Mouse (Mus musculus) CH12.LX (cell line): Measurements from ENCODE around the gene Syndig1. TPM values are rescaled to one million over a fixed set of nuclear protein-coding genes. Genes with fewer than 3 reads are reported as not detected.

ENCODE experiments used
- DNase-seq: peaks from one replicate; pipeline ENCODE4 v3.0.0-alpha.2; 2013; ENCODE audit errors: extremely low read depth
- H3K27ac ChIP-seq: 2 replicates; pipeline ENCODE4 v1.5.1; 2012; ENCODE audit warnings: low read depth, mild to moderate bottlenecking, control low read depth, moderate library complexity; ENCODE audit not compliant: insufficient read depth
- H3K27me3 ChIP-seq: replicated peaks from 2 replicates; pipeline ENCODE3; 2012; ENCODE audit warnings: inconsistent platforms
- H3K36me3 ChIP-seq, 2 experiments: replicated peaks in 1 of 2; 2 replicates each; pipeline versions ENCODE3 to v1.6.1; 2012; ENCODE audit warnings: inconsistent platforms in 1 of 2, low read length in 1 of 2, mild to moderate bottlenecking in 1 of 2, mixed read lengths in 1 of 2, moderate library complexity in 1 of 2; ENCODE audit not compliant: control insufficient read depth in 1 of 2, insufficient read depth in 1 of 2
- H3K4me1 ChIP-seq, 2 experiments: 2 replicates each; pipeline ENCODE4 v1.6.1; 2012; ENCODE audit warnings: inconsistent platforms in 1 of 2, moderate library complexity in 1 of 2; ENCODE audit not compliant: insufficient read depth in 2 of 2, control insufficient read depth in 1 of 2
- H3K4me2 ChIP-seq: 2 replicates; pipeline ENCODE4 v1.6.1; 2012; ENCODE audit warnings: low read depth, mild to moderate bottlenecking, control low read depth; ENCODE audit not compliant: poor library complexity, insufficient read depth, severe bottlenecking
- H3K4me3 ChIP-seq, 3 experiments: fragments of 150-350 bp in 1 of 3; sonication (generic) in 1 of 3; replicated peaks in 1 of 3; 2 replicates each; pipeline versions ENCODE3 to v1.5.1; 2011 to 2012; ENCODE audit warnings: low read depth in 2 of 3, low read length in 2 of 3, mild to moderate bottlenecking in 2 of 3, moderate library complexity in 2 of 3, control low read depth in 1 of 3, improper control_type of control experiment in 1 of 3, inconsistent platforms in 1 of 3, mixed read lengths in 1 of 3; ENCODE audit not compliant: poor library complexity in 1 of 3
- H3K79me2 ChIP-seq: replicated peaks from 2 replicates; pipeline ENCODE4 v1.6.1; 2012; ENCODE audit warnings: mild to moderate bottlenecking, moderate library complexity; ENCODE audit not compliant: control insufficient read depth, poor library complexity, insufficient read depth, severe bottlenecking; ENCODE audit errors: extremely low read depth
- H3K9ac ChIP-seq: 2 replicates; pipeline ENCODE4 v1.6.1; 2012; ENCODE audit warnings: low read depth, mild to moderate bottlenecking, control low read depth, moderate library complexity; ENCODE audit not compliant: insufficient read depth
- H3K9me3 ChIP-seq: replicated peaks from 2 replicates; pipeline ENCODE3; 2012; ENCODE audit warnings: low read length, inconsistent platforms, mixed read lengths
- BHLHE40 ChIP-seq: IDR thresholded peaks from 2 replicates; pipeline ENCODE4 v1.6.1; 2011; ENCODE audit warnings: mild to moderate bottlenecking, low read depth, low read length, improper control_type of control experiment
- CHD2 ChIP-seq: IDR thresholded peaks from 2 replicates; pipeline ENCODE4 v1.6.1; 2011; ENCODE audit warnings: low read length, improper control_type of control experiment
- E2F4 ChIP-seq: IDR thresholded peaks from 2 replicates; pipeline ENCODE4 v1.6.1; 2011; ENCODE audit warnings: low read depth, low read length, improper control_type of control experiment; ENCODE audit not compliant: insufficient replicate concordance
- GABPA ChIP-seq: IDR thresholded peaks from 2 replicates; pipeline ENCODE4 v1.6.1; 2012; ENCODE audit warnings: low read depth, low read length, improper control_type of control experiment, inconsistent platforms; ENCODE audit not compliant: insufficient replicate concordance
- IRF4 ChIP-seq: IDR thresholded peaks from 2 replicates; pipeline ENCODE4 v1.6.1; 2014; ENCODE audit warnings: low read depth, mild to moderate bottlenecking, inconsistent platforms, low read length, improper control_type of control experiment
- JUN ChIP-seq: IDR thresholded peaks from 2 replicates; pipeline ENCODE4 v1.6.1; 2011; ENCODE audit warnings: low read depth, mild to moderate bottlenecking, low read length, improper control_type of control experiment, moderate library complexity; ENCODE audit not compliant: insufficient read depth
- JUND ChIP-seq: conservative IDR thresholded peaks from 2 replicates; pipeline ENCODE4 v1.6.1; 2011; ENCODE audit warnings: low read depth, low read length, improper control_type of control experiment
- MAZ ChIP-seq: IDR thresholded peaks from 2 replicates; pipeline ENCODE4 v1.6.1; 2012; ENCODE audit warnings: low read depth, mild to moderate bottlenecking, inconsistent platforms, low read length, improper control_type of control experiment, moderate library complexity
- NELFE ChIP-seq: IDR thresholded peaks from 2 replicates; pipeline ENCODE4 v1.6.1; 2011; ENCODE audit warnings: low read depth, low read length, improper control_type of control experiment
- POLR2A ChIP-seq: IDR thresholded peaks from 2 replicates; pipeline ENCODE4 v1.6.1; 2011; ENCODE audit warnings: low read depth, mild to moderate bottlenecking, improper control_type of control experiment, low read length
- RCOR1 ChIP-seq: conservative IDR thresholded peaks from 2 replicates; pipeline ENCODE4 v1.6.1; 2012; ENCODE audit warnings: low read depth, mild to moderate bottlenecking, inconsistent platforms, low read length, improper control_type of control experiment
- SIN3A ChIP-seq: IDR thresholded peaks from 2 replicates; pipeline ENCODE4 v1.6.1; 2012; ENCODE audit warnings: low read length, improper control_type of control experiment, inconsistent platforms
- TBP ChIP-seq: conservative IDR thresholded peaks from 2 replicates; pipeline ENCODE4 v1.6.1; 2011; ENCODE audit warnings: low read depth, low read length, improper control_type of control experiment
- UBTF ChIP-seq: IDR thresholded peaks from 2 replicates; pipeline ENCODE4 v1.6.1; 2012; ENCODE audit warnings: low read depth, mild to moderate bottlenecking, inconsistent platforms, low read length, improper control_type of control experiment, moderate library complexity
- USF1 ChIP-seq: IDR thresholded peaks from 2 replicates; pipeline ENCODE4 v1.6.1; 2014; ENCODE audit warnings: low read depth, mild to moderate bottlenecking, inconsistent platforms, low read length, improper control_type of control experiment
- USF2 ChIP-seq: conservative IDR thresholded peaks from 2 replicates; pipeline ENCODE4 v1.6.1; 2011; ENCODE audit warnings: low read depth, low read length, improper control_type of control experiment
- ZKSCAN1 ChIP-seq: IDR thresholded peaks from 2 replicates; pipeline ENCODE4 v1.6.1; 2012; ENCODE audit warnings: low read depth, inconsistent platforms, low read length, improper control_type of control experiment, borderline replicate concordance
- ZNF384 ChIP-seq: IDR thresholded peaks from 2 replicates; pipeline ENCODE4 v1.6.1; 2012; ENCODE audit warnings: low read depth, low read length, improper control_type of control experiment, inconsistent platforms
- dilution Hi-C: fragments of 300-500 bp; cut with MboI; formaldehyde crosslinking; loops from 2 replicates; pipeline ENCODE4 v1.14.3; 2020; ENCODE audit warnings: low sequenced_read_pairs; ENCODE audit not compliant: extremely low pct_unique_long_range_greater_than_20kb, extremely low pct_ligation_motif_present
- in situ Hi-C: fragments of 300-500 bp; cut with MboI; formaldehyde crosslinking; loops from 3 replicates; pipeline ENCODE4 v1.14.3; 2019; ENCODE audit warnings: low sequenced_read_pairs, low pct_ligation_motif_present, low pct_unique_long_range_greater_than_20kb, mixed read lengths
- polyA plus RNA-seq: library from polyadenylated mRNA; unstranded; fragments of >175 nt; gene quantifications from 2 replicates; pipeline ENCODE4 v1.2.1, GENCODE M21; 2012; ENCODE audit warnings: low read depth; ENCODE audit not compliant: insufficient read length
- total RNA-seq, 2 experiments: library from RNA; depleted of rRNA; stranded (reverse); fragments of 300-350 nt in 1 of 2; fragments of >200 nt in 1 of 2; gene quantifications; 2 replicates each; pipeline ENCODE4 v1.2.3; 2012 to 2014

Syndig1 gene
- total and polyA plus RNA-seq, 3 experiments: not detected

- TF ChIP-seq POLR2A (no peak), E2F4 (no peak), CHD2 (no peak), USF2 (no peak), RCOR1 (no peak), UBTF (no peak), GABPA (no peak), NELFE (no peak), JUND (no peak), TBP (no peak), IRF4 (no peak)
- H3K4me2 ChIP-seq: no peak overlapping the region
- H3K9ac ChIP-seq: no peak overlapping the region
- H3K27me3 ChIP-seq: no peaks in the 10 kb centered on the region
- no peak overlapping the region for H3K27ac ChIP-seq
- no peaks in the 10 kb centered on the region for H3K79me2 ChIP-seq
- H3K4me1 ChIP-seq: no peaks in the 10 kb centered on the region
- H3K36me3 ChIP-seq: no peaks in the 10 kb centered on the region
- in situ Hi-C loops: no loop called here
- H3K4me3 ChIP-seq: no peak overlapping the region
- dilution Hi-C loops: no loop called here
- no peaks in the 10 kb centered on the region for H3K9me3 ChIP-seq
- no peak for DNase-seq
Observed at GRCm38 (mm10) chr2:149932095-149932494, 103.1 kb downstream of the Syndig1 start.

- dilution Hi-C loops: no loop called here
- no peak overlapping the region for H3K4me3 ChIP-seq
- H3K27ac ChIP-seq: no peak overlapping the region
- TF ChIP-seq USF1 (no peak), ZNF384 (no peak), SIN3A (no peak), E2F4 (no peak), BHLHE40 (no peak), ZKSCAN1 (no peak), RCOR1 (no peak), JUND (no peak), TBP (no peak), JUN (no peak), MAZ (no peak)
- in situ Hi-C loops: no loop called here
- H3K36me3 ChIP-seq: no peaks in the 10 kb centered on the region
- H3K4me1 ChIP-seq: no peaks in the 10 kb centered on the region
- no peak for DNase-seq
- no peaks in the 10 kb centered on the region for H3K27me3 ChIP-seq
- H3K9me3 ChIP-seq: no peaks in the 10 kb centered on the region
- no peaks in the 10 kb centered on the region for H3K79me2 ChIP-seq
- no peak overlapping the region for H3K4me2 ChIP-seq
- H3K9ac ChIP-seq: no peak overlapping the region
Observed at GRCm38 (mm10) chr2:149933247-149933898, 104.4 kb downstream of the Syndig1 start.
